Mouse (Mus musculus) gastrocnemius, adult 2 months (tissue): Measurements from ENCODE around the gene Kpna4. TPM values are rescaled to one million over a fixed set of nuclear protein-coding genes. Genes with fewer than 3 reads are reported as not detected.
"Not testable (repeated sequence)": the region's sequence is repeated elsewhere in the genome, so short reads cannot be mapped to it uniquely, and the experiment has no call there.

Experiments
- DNase-seq: peaks from one replicate; pipeline ENCODE4 v3.0.0; 2022
- H3K27ac ChIP-seq: fragments of 200-600 bp; 2 replicates; pipeline ENCODE4 v1.8.1; 2022; ENCODE audit warnings: mild to moderate bottlenecking
- H3K4me3 ChIP-seq: fragments of 200-600 bp; 2 replicates; pipeline ENCODE4 v1.8.1; 2022; ENCODE audit warnings: mild to moderate bottlenecking, moderate library complexity
- CTCF ChIP-seq: fragments of 200-600 bp; IDR thresholded peaks from 2 replicates; pipeline ENCODE4 v1.8.1; 2022; ENCODE audit warnings: antibody characterized with exemption, mild to moderate bottlenecking, moderate library complexity
- intact Hi-C: fragments of 180-260 bp; cut with DNase I; formaldehyde crosslinking; loops from one replicate; pipeline ENCODE4 v1.15.1; 2025
- total RNA-seq, 2 experiments: library from RNA; stranded (reverse); gene quantifications; 2 replicates each; pipeline ENCODE4 v1.2.3; 2021

Gene Kpna4
- total RNA-seq, 2 experiments from 2014 or later = 119 TPM

GRCm38 (mm10) chr3:69026133-69026783 lies 100.7 kb downstream of the Kpna4 start:
- H3K4me3 ChIP-seq = no peak overlapping the region
- no peak for TF ChIP-seq CTCF
- intact Hi-C loops = no loop called here
- no peak for DNase-seq
- no peak overlapping the region for H3K27ac ChIP-seq

GRCm38 (mm10) chr3:69020764-69021163 lies 106.1 kb downstream of the Kpna4 start:
- H3K4me3 ChIP-seq = no peak overlapping the region
- intact Hi-C loops = no loop called here
- H3K27ac ChIP-seq = no peak overlapping the region
- DNase-seq = no peak
- no peak for TF ChIP-seq CTCF

GRCm38 (mm10) chr3:69020285-69020684 lies 106.6 kb downstream of the Kpna4 start:
- intact Hi-C loops = no loop called here
- peak; percentile 37 for TF ChIP-seq CTCF
- no peak for DNase-seq
- Histone ChIP-seq H3K27ac (no peak overlapping the region), H3K4me3 (no peak overlapping the region)

GRCm38 (mm10) chr3:69018635-69019034 lies 108.3 kb downstream of the Kpna4 start:
- intact Hi-C loops, H3K27ac ChIP-seq, DNase-seq, H3K4me3 ChIP-seq: not testable (repeated sequence)

GRCm38 (mm10) chr3:69017181-69017580 lies 109.7 kb downstream of the Kpna4 start:
- TF ChIP-seq CTCF = no peak
- no peak for DNase-seq
- no peak overlapping the region for H3K4me3 ChIP-seq
- intact Hi-C loops = no loop called here
- no peak overlapping the region for H3K27ac ChIP-seq

Other genes starting within 250 kb of the Kpna4 start
- gene Ift80, start 122.5 kb downstream of the Kpna4 start, total RNA-seq = 1 to 10 TPM; 5.2 to 5.7 TPM
- gene Smc4, start 122.4 kb downstream of the Kpna4 start, total RNA-seq = 1 to 10 TPM; 4.8 to 6.7 TPM
- gene Trim59, start 82.4 kb downstream of the Kpna4 start, total RNA-seq = under 1 TPM; 0.50 to 0.69 TPM
- not detected for gene Arl14, start 95.3 kb upstream of the Kpna4 start, total RNA-seq
- gene Ppm1l, start 189.7 kb upstream of the Kpna4 start, total RNA-seq = 10 to 100 TPM; 90.3 to 91.8 TPM